Mouse (Mus musculus): ENCODE measurements at regions not wholly inside any gene's neighbourhood (a gene's known extent, or its start where the extent isn't known, plus 50 kb on each side); places are given as distances from the start of the nearest gene placed in this dataset.

GRCm38 (mm10) chr2:9467573-9467972, 413.5 kb upstream of the 4930412O13Rik start:
- TF ChIP-seq CTCF (IDR thresholded peaks at IDR 0.05) (no peak), EP300 (IDR thresholded peaks at IDR 0.05) (no peak)
